Mouse (Mus musculus): ENCODE results near the gene Coro2b. TPM values are rescaled to one million over a fixed set of nuclear protein-coding genes. Genes with fewer than 3 reads are reported as not detected.

The Coro2b gene
- polyA plus RNA-seq, 1 experiment from 2014 or later, result 10.3 TPM

GRCm38 (mm10) chr9:62420261-62420917, 116.5 kb downstream of the Coro2b start:
- H3K36me3 ChIP-seq, result no peaks in the 10 kb centered on the region
- H3K27ac ChIP-seq (replicated peaks), result no peak overlapping the region
- H3K4me3 ChIP-seq (replicated peaks), result no peak overlapping the region
- H3K27me3 ChIP-seq, result no peaks in the 10 kb centered on the region
- peaks cover 21% of the 10 kb centered on the region for H3K4me1 ChIP-seq
- H3K4me2 ChIP-seq (replicated peaks), result peak overlapping the region; percentile 27
- no peak overlapping the region for H3K9ac ChIP-seq
- no peaks in the 10 kb centered on the region for H3K9me3 ChIP-seq (replicated peaks)
- no peak for ATAC-seq (ENCODE audit: insufficient number of reproducible peaks, low FRiP score, low TSS enrichment, low read depth)
- WGBS, result 57% methylated on average over 10 of the region's 10 CpGs

- Histone ChIP-seq H3K4me2 (replicated peaks) (no peak overlapping the region), H3K4me1 (peaks cover 27% of the 10 kb centered on the region), H3K27me3 (no peaks in the 10 kb centered on the region), H3K9me3 (replicated peaks) (no peaks in the 10 kb centered on the region), H3K4me3 (replicated peaks) (no peak overlapping the region), H3K36me3 (no peaks in the 10 kb centered on the region), H3K27ac (replicated peaks) (no peak overlapping the region), H3K9ac (no peak overlapping the region)
- ATAC-seq (ENCODE audit: insufficient number of reproducible peaks, low FRiP score, low TSS enrichment, low read depth), result no peak
- WGBS, result 61% methylated on average over 5 of the region's 5 CpGs
These were observed 118.1 kb downstream of the Coro2b start for GRCm38 (mm10) chr9:62418742-62419141.

GRCm38 (mm10) chr9:62407357-62408146, 129.3 kb downstream of the Coro2b start:
- no peak for ATAC-seq (ENCODE audit: insufficient number of reproducible peaks, low FRiP score, low TSS enrichment, low read depth)

GRCm38 (mm10) chr9:62406423-62407013, 130.3 kb downstream of the Coro2b start:
- ATAC-seq (ENCODE audit: insufficient number of reproducible peaks, low FRiP score, low TSS enrichment, low read depth), result no peak
- WGBS, result 81% methylated on average over 7 of the region's 7 CpGs
- no peaks in the 10 kb centered on the region for H3K36me3 ChIP-seq

More at GRCm38 (mm10) chr9:62407357-62408146, 129.3 kb downstream of the Coro2b start:
- Histone ChIP-seq H3K9ac (no peak overlapping the region), H3K9me3 (replicated peaks) (no peaks in the 10 kb centered on the region), H3K27ac (replicated peaks) (no peak overlapping the region), H3K36me3 (no peaks in the 10 kb centered on the region), H3K4me3 (replicated peaks) (no peak overlapping the region), H3K27me3 (no peaks in the 10 kb centered on the region), H3K4me2 (replicated peaks) (no peak overlapping the region), H3K4me1 (no peaks in the 10 kb centered on the region)
- 71% methylated on average over 5 of the region's 5 CpGs for WGBS

GRCm38 (mm10) chr9:62401589-62401988, 135.3 kb downstream of the Coro2b start:
- H3K4me1 ChIP-seq, result peaks cover 6% of the 10 kb centered on the region; the same call in 1 of the 2 replicates
- H3K36me3 ChIP-seq, result no peaks in the 10 kb centered on the region
- no peak overlapping the region for H3K4me3 ChIP-seq (replicated peaks)
- H3K9ac ChIP-seq, result no peak overlapping the region
- H3K27ac ChIP-seq (replicated peaks), result no peak overlapping the region
- H3K27me3 ChIP-seq, result no peaks in the 10 kb centered on the region
- no peaks in the 10 kb centered on the region for H3K9me3 ChIP-seq (replicated peaks)
- ATAC-seq (ENCODE audit: insufficient number of reproducible peaks, low FRiP score, low TSS enrichment, low read depth), result no peak
- no peak overlapping the region for H3K4me2 ChIP-seq (replicated peaks)
- 36% methylated on average over 1 of the region's 1 CpGs for WGBS

More at GRCm38 (mm10) chr9:62406423-62407013, 130.3 kb downstream of the Coro2b start:
- H3K4me1 ChIP-seq, result no peaks in the 10 kb centered on the region
- no peak overlapping the region for H3K27ac ChIP-seq (replicated peaks)
- no peaks in the 10 kb centered on the region for H3K9me3 ChIP-seq (replicated peaks)
- no peak overlapping the region for H3K9ac ChIP-seq
- no peaks in the 10 kb centered on the region for H3K27me3 ChIP-seq
- no peak overlapping the region for H3K4me2 ChIP-seq (replicated peaks)
- H3K4me3 ChIP-seq (replicated peaks), result no peak overlapping the region

GRCm38 (mm10) chr9:62400531-62401170, 136.2 kb downstream of the Coro2b start:
- Histone ChIP-seq H3K4me2 (replicated peaks) (no peak overlapping the region), H3K27me3 (no peaks in the 10 kb centered on the region), H3K4me3 (replicated peaks) (no peak overlapping the region), H3K27ac (replicated peaks) (no peak overlapping the region), H3K9ac (no peak overlapping the region), H3K36me3 (no peaks in the 10 kb centered on the region), H3K9me3 (replicated peaks) (no peaks in the 10 kb centered on the region), H3K4me1 (peaks cover 6% of the 10 kb centered on the region; the same call in 1 of the 2 replicates)
- ATAC-seq (ENCODE audit: insufficient number of reproducible peaks, low FRiP score, low TSS enrichment, low read depth), result 0 out of 2 replicates have a peak, but pooled peaks have one; percentile 34
- WGBS, result 52% methylated on average over 11 of the region's 11 CpGs

- H3K36me3 ChIP-seq, result no peaks in the 10 kb centered on the region
- no peak overlapping the region for H3K9ac ChIP-seq
- no peaks in the 10 kb centered on the region for H3K4me1 ChIP-seq
- WGBS, result 63% methylated on average over 2 of the region's 2 CpGs
- ATAC-seq (ENCODE audit: insufficient number of reproducible peaks, low FRiP score, low TSS enrichment, low read depth), result no peak
- H3K4me2 ChIP-seq (replicated peaks), result no peak overlapping the region
- H3K27ac ChIP-seq (replicated peaks), result no peak overlapping the region
- no peak overlapping the region for H3K4me3 ChIP-seq (replicated peaks)
- no peaks in the 10 kb centered on the region for H3K9me3 ChIP-seq (replicated peaks)
- H3K27me3 ChIP-seq, result no peaks in the 10 kb centered on the region
These were observed 142.7 kb downstream of the Coro2b start for GRCm38 (mm10) chr9:62394163-62394562.

- no peak overlapping the region for H3K4me2 ChIP-seq (replicated peaks)
- no peak overlapping the region for H3K27ac ChIP-seq (replicated peaks)
- H3K36me3 ChIP-seq, result no peaks in the 10 kb centered on the region
- no peaks in the 10 kb centered on the region for H3K27me3 ChIP-seq
- H3K9me3 ChIP-seq (replicated peaks), result no peaks in the 10 kb centered on the region
- H3K4me1 ChIP-seq, result no peaks in the 10 kb centered on the region
- no peak overlapping the region for H3K9ac ChIP-seq
- WGBS, result 73% methylated on average over 2 of the region's 2 CpGs
- no peak overlapping the region for H3K4me3 ChIP-seq (replicated peaks)
- ATAC-seq (ENCODE audit: insufficient number of reproducible peaks, low FRiP score, low TSS enrichment, low read depth), result no peak
These were observed 143.3 kb downstream of the Coro2b start for GRCm38 (mm10) chr9:62393531-62393930.

GRCm38 (mm10) chr9:62389735-62390134, 147.1 kb downstream of the Coro2b start:
- no peaks in the 10 kb centered on the region for H3K36me3 ChIP-seq
- no peak overlapping the region for H3K4me2 ChIP-seq (replicated peaks)
- H3K4me3 ChIP-seq (replicated peaks), result no peak overlapping the region
- H3K9ac ChIP-seq, result no peak overlapping the region
- no peak for ATAC-seq (ENCODE audit: insufficient number of reproducible peaks, low FRiP score, low TSS enrichment, low read depth)
- no peak overlapping the region for H3K27ac ChIP-seq (replicated peaks)
- no peaks in the 10 kb centered on the region for H3K4me1 ChIP-seq
- H3K9me3 ChIP-seq (replicated peaks), result no peaks in the 10 kb centered on the region
- 54% methylated on average over 9 of the region's 9 CpGs for WGBS
- no peaks in the 10 kb centered on the region for H3K27me3 ChIP-seq

- H3K36me3 ChIP-seq, result 0 out of 2 replicates have a peak, but pooled peaks cover under 1% of the 10 kb centered on the region
- H3K4me1 ChIP-seq, result peaks cover 4% of the 10 kb centered on the region; the same call in 1 of the 2 replicates
- H3K9ac ChIP-seq, result no peak overlapping the region
- ATAC-seq (ENCODE audit: insufficient number of reproducible peaks, low FRiP score, low TSS enrichment, low read depth), result no peak
- H3K27ac ChIP-seq (replicated peaks), result no peak overlapping the region
- 87% methylated on average over 4 of the region's 4 CpGs for WGBS
- no peak overlapping the region for H3K4me2 ChIP-seq (replicated peaks)
- H3K9me3 ChIP-seq (replicated peaks), result no peaks in the 10 kb centered on the region
- no peak overlapping the region for H3K4me3 ChIP-seq (replicated peaks)
- H3K27me3 ChIP-seq, result no peaks in the 10 kb centered on the region
These were observed 150.9 kb downstream of the Coro2b start for GRCm38 (mm10) chr9:62385727-62386518.

All from embryonic facial prominence, embryonic 15.5 days (tissue).